Mouse (Mus musculus): Measurements from ENCODE around the gene Gm10491. TPM values are rescaled to one million over a fixed set of nuclear protein-coding genes. Genes with fewer than 3 reads are reported as not detected.

Gm10491 gene
- polyA plus RNA-seq, 2 experiments = not detected

- WGBS (ENCODE audit: insufficient replicate concordance) = 82% methylated on average over 1 of the region's 1 CpGs
- TF ChIP-seq EP300 (IDR thresholded peaks at IDR 0.05; ENCODE audit: low read depth) (no peak), CTCF (IDR thresholded peaks at IDR 0.05; ENCODE audit: low read depth) (no peak)
- H3K9me3 ChIP-seq (ENCODE audit: control insufficient read depth, low read length) = no peaks in the 10 kb centered on the region
These were observed 40.5 kb downstream of the Gm10491 start for GRCm38 (mm10) chrX:7867141-7867540.

GRCm38 (mm10) chrX:7865786-7866185, 41.8 kb downstream of the Gm10491 start:
- Histone ChIP-seq H3K36me3 (replicated peaks; ENCODE audit: control insufficient read depth, insufficient read depth, low read depth) (peaks cover 9% of the 10 kb centered on the region), H3K27me3 (ENCODE audit: control insufficient read depth, insufficient read depth, low read length) (no peaks in the 10 kb centered on the region), H3K9me3 (ENCODE audit: control insufficient read depth, low read length) (no peaks in the 10 kb centered on the region), H3K4me1 (replicated peaks; ENCODE audit: control insufficient read depth in 2 of 2, insufficient read depth in 2 of 2, low read length in 1 of 2) (peaks cover 0 to 9% of the 10 kb centered on the region in 2 experiments; a peak in 1 of 4 replicates), H3K4me2 (ENCODE audit: low read depth) (no peak overlapping the region), H3K4me3 (ENCODE audit: insufficient read depth in 1 of 2, low read depth in 2 of 2, low read length in 2 of 2) (no peak overlapping the region), H3K27ac (no peak overlapping the region), H3K9ac (replicated peaks) (no peak overlapping the region)
- WGBS (ENCODE audit: insufficient replicate concordance) = 53% methylated on average over 2 of the region's 2 CpGs
- DNase-seq (ENCODE audit: low read depth in 3 of 3, low spot score in 3 of 3) (no peak), ATAC-seq (ENCODE audit: insufficient read depth) (no peak)
- TF ChIP-seq CTCF (IDR thresholded peaks at IDR 0.05; ENCODE audit: low read depth) (no peak), EP300 (IDR thresholded peaks at IDR 0.05; ENCODE audit: low read depth) (no peak)

More at GRCm38 (mm10) chrX:7867141-7867540, 40.5 kb downstream of the Gm10491 start:
- DNase-seq (ENCODE audit: low read depth in 3 of 3, low spot score in 3 of 3) (no peak), ATAC-seq (ENCODE audit: insufficient read depth) (no peak)
- Histone ChIP-seq H3K27me3 (ENCODE audit: control insufficient read depth, insufficient read depth, low read length) (no peaks in the 10 kb centered on the region), H3K27ac (no peak overlapping the region), H3K4me3 (ENCODE audit: insufficient read depth in 1 of 2, low read depth in 2 of 2, low read length in 2 of 2) (no peak overlapping the region), H3K9ac (replicated peaks) (no peak overlapping the region), H3K4me2 (ENCODE audit: low read depth) (no peak overlapping the region), H3K4me1 (replicated peaks; ENCODE audit: control insufficient read depth in 2 of 2, insufficient read depth in 2 of 2, low read length in 1 of 2) (peaks cover 0 to 3% of the 10 kb centered on the region in 2 experiments; a peak in 1 of 4 replicates), H3K36me3 (replicated peaks; ENCODE audit: control insufficient read depth, insufficient read depth, low read depth) (peaks cover 13% of the 10 kb centered on the region)

- TF ChIP-seq CTCF (IDR thresholded peaks at IDR 0.05; ENCODE audit: low read depth) (no peak), EP300 (IDR thresholded peaks at IDR 0.05; ENCODE audit: low read depth) (no peak)
- H3K4me3 ChIP-seq (ENCODE audit: insufficient read depth in 1 of 2, low read depth in 2 of 2, low read length in 2 of 2) = no peak overlapping the region
- DNase-seq (ENCODE audit: low read depth in 3 of 3, low spot score in 3 of 3) (no peak), ATAC-seq (ENCODE audit: insufficient read depth) (no peak)
- no peaks in the 10 kb centered on the region for H3K27me3 ChIP-seq (ENCODE audit: control insufficient read depth, insufficient read depth, low read length)
- no peak overlapping the region for H3K27ac ChIP-seq
- 56% methylated on average over 2 of the region's 2 CpGs for WGBS (ENCODE audit: insufficient replicate concordance)
- H3K9me3 ChIP-seq (ENCODE audit: control insufficient read depth, low read length) = no peaks in the 10 kb centered on the region
- no peak overlapping the region for H3K4me2 ChIP-seq (ENCODE audit: low read depth)
- peaks cover 2 to 12% of the 10 kb centered on the region in 2 experiments; a peak in 2 of 4 replicates for H3K4me1 ChIP-seq (replicated peaks; ENCODE audit: control insufficient read depth in 2 of 2, insufficient read depth in 2 of 2, low read length in 1 of 2)
- H3K9ac ChIP-seq (replicated peaks) = no peak overlapping the region
- peaks cover 9% of the 10 kb centered on the region for H3K36me3 ChIP-seq (replicated peaks; ENCODE audit: control insufficient read depth, insufficient read depth, low read depth)
These were observed 42.3 kb downstream of the Gm10491 start for GRCm38 (mm10) chrX:7865343-7865742.

GRCm38 (mm10) chrX:7864551-7864950, 43.1 kb downstream of the Gm10491 start:
- H3K4me2 ChIP-seq (ENCODE audit: low read depth) = no peak overlapping the region
- DNase-seq (ENCODE audit: low read depth in 3 of 3, low spot score in 3 of 3) (no peak), ATAC-seq (ENCODE audit: insufficient read depth) (no peak)
- WGBS (ENCODE audit: insufficient replicate concordance) = 53% methylated on average over 3 of the region's 3 CpGs
- H3K9me3 ChIP-seq (ENCODE audit: control insufficient read depth, low read length) = no peaks in the 10 kb centered on the region
- H3K27me3 ChIP-seq (ENCODE audit: control insufficient read depth, insufficient read depth, low read length) = no peaks in the 10 kb centered on the region
- TF ChIP-seq CTCF (IDR thresholded peaks at IDR 0.05; ENCODE audit: low read depth) = no peak
- TF ChIP-seq EP300 (IDR thresholded peaks at IDR 0.05; ENCODE audit: low read depth) = no peak
- no peak overlapping the region for H3K27ac ChIP-seq
- no peak overlapping the region for H3K9ac ChIP-seq (replicated peaks)
- peaks cover 9% of the 10 kb centered on the region for H3K36me3 ChIP-seq (replicated peaks; ENCODE audit: control insufficient read depth, insufficient read depth, low read depth)
- peaks cover 2 to 17% of the 10 kb centered on the region in 2 experiments; a peak in 3 of 4 replicates for H3K4me1 ChIP-seq (replicated peaks; ENCODE audit: control insufficient read depth in 2 of 2, insufficient read depth in 2 of 2, low read length in 1 of 2)
- no peak overlapping the region for H3K4me3 ChIP-seq (ENCODE audit: insufficient read depth in 1 of 2, low read depth in 2 of 2, low read length in 2 of 2)

- Histone ChIP-seq H3K27me3 (ENCODE audit: control insufficient read depth, insufficient read depth, low read length) (no peaks in the 10 kb centered on the region), H3K4me3 (ENCODE audit: insufficient read depth in 1 of 2, low read depth in 2 of 2, low read length in 2 of 2) (no peak overlapping the region), H3K4me1 (replicated peaks; ENCODE audit: control insufficient read depth in 2 of 2, insufficient read depth in 2 of 2, low read length in 1 of 2) (peaks cover 2 to 21% of the 10 kb centered on the region in 2 experiments; a peak in 3 of 4 replicates), H3K4me2 (ENCODE audit: low read depth) (no peak overlapping the region), H3K36me3 (replicated peaks; ENCODE audit: control insufficient read depth, insufficient read depth, low read depth) (peaks cover 5% of the 10 kb centered on the region), H3K9ac (replicated peaks) (no peak overlapping the region), H3K9me3 (ENCODE audit: control insufficient read depth, low read length) (no peaks in the 10 kb centered on the region), H3K27ac (no peak overlapping the region)
- WGBS (ENCODE audit: insufficient replicate concordance) = 76% methylated on average over 1 of the region's 1 CpGs
- no peak for TF ChIP-seq CTCF (IDR thresholded peaks at IDR 0.05; ENCODE audit: low read depth)
- no peak for TF ChIP-seq EP300 (IDR thresholded peaks at IDR 0.05; ENCODE audit: low read depth)
- DNase-seq (ENCODE audit: low read depth in 3 of 3, low spot score in 3 of 3) (no peak), ATAC-seq (ENCODE audit: insufficient read depth) (no peak)
These were observed 44.5 kb downstream of the Gm10491 start for GRCm38 (mm10) chrX:7863181-7863580.
